Mouse (Mus musculus) CD4-positive, CD25-positive, alpha-beta regulatory T cell, adult 4 months (primary cell): ENCODE data around the gene Gm28035. TPM values are rescaled to one million over a fixed set of nuclear protein-coding genes. Genes with fewer than 3 reads are reported as not detected.

ENCODE experiments used
- ATAC-seq: one replicate; pipeline ENCODE4 v1.8.0; 2017
- polyA plus RNA-seq, 2 experiments: library from polyadenylated mRNA; unstranded; fragments of 100-300 nt; shearing (Covaris generic); gene quantifications; one replicate each; pipeline ENCODE4 v1.2.1; 2017

Gm28035 gene
- polyA plus RNA-seq, 2 experiments from 2014 or later: 0.25 TPM; not detected in 1

- ATAC-seq: no peak
Observed at GRCm38 (mm10) chr2:30261921-30262839, 21.8 kb downstream of the Gm28035 start.

- ATAC-seq: no peak
Observed at GRCm38 (mm10) chr2:30262840-30263441, 22.6 kb downstream of the Gm28035 start.

GRCm38 (mm10) chr2:30263811-30264210 is 23.4 kb downstream of the Gm28035 start:
- no peak for ATAC-seq

- ATAC-seq: no peak
Observed at GRCm38 (mm10) chr2:30264671-30265519, 24.5 kb downstream of the Gm28035 start.

- no peak for ATAC-seq
Observed at GRCm38 (mm10) chr2:30265767-30266253, 25.4 kb downstream of the Gm28035 start, which contains the start of gene Phyhd1. Gene Phyhd1, plus strand, starts transcription at chr2:30266203.

- no peak for ATAC-seq
Observed at GRCm38 (mm10) chr2:30266392-30266941, 26.1 kb downstream of the Gm28035 start.

- no peak for ATAC-seq
Observed at GRCm38 (mm10) chr2:30267466-30267865, 27.1 kb downstream of the Gm28035 start.

GRCm38 (mm10) chr2:30268371-30268770 is 28.0 kb downstream of the Gm28035 start:
- ATAC-seq: no peak

GRCm38 (mm10) chr2:30269241-30269990 is 29.0 kb downstream of the Gm28035 start:
- ATAC-seq: no peak

- peak; percentile 95 for ATAC-seq
Observed at GRCm38 (mm10) chr2:30270134-30270533, 29.8 kb downstream of the Gm28035 start.

GRCm38 (mm10) chr2:30280743-30281142 is 40.4 kb downstream of the Gm28035 start, which contains the start of gene Gm28038:
Gene Gm28038, plus strand, starts transcription at chr2:30281043.
- no peak for ATAC-seq

- ATAC-seq: no peak
Observed at GRCm38 (mm10) chr2:30281651-30282050, 41.3 kb downstream of the Gm28035 start.

- ATAC-seq: no peak
Observed at GRCm38 (mm10) chr2:30283193-30283592, 42.8 kb downstream of the Gm28035 start.

- no peak for ATAC-seq
Observed at GRCm38 (mm10) chr2:30285004-30285403, 44.6 kb downstream of the Gm28035 start.

GRCm38 (mm10) chr2:30285416-30286181 is 45.2 kb downstream of the Gm28035 start:
- ATAC-seq: peak; percentile 20

GRCm38 (mm10) chr2:30286192-30287026 is 46.0 kb downstream of the Gm28035 start, which contains the start of the genes Dolk and Nup188:
Gene Dolk, minus strand, starts transcription at chr2:30286334.
Gene Nup188, plus strand, starts transcription at chr2:30286397.
- peak; percentile 96 for ATAC-seq

GRCm38 (mm10) chr2:30287027-30287373 is 46.6 kb downstream of the Gm28035 start:
- no peak for ATAC-seq

- no peak for ATAC-seq
Observed at GRCm38 (mm10) chr2:30299525-30299924, 59.2 kb downstream of the Gm28035 start.

- no peak for ATAC-seq
Observed at GRCm38 (mm10) chr2:30299966-30300365, 59.6 kb downstream of the Gm28035 start.

GRCm38 (mm10) chr2:30306087-30306486 is 65.7 kb downstream of the Gm28035 start:
- ATAC-seq: no peak
